Mouse (Mus musculus): ENCODE results near the gene Gm10128.
"Not testable (repeated sequence)": the region's sequence is repeated elsewhere in the genome, so short reads cannot be mapped to it uniquely, and the experiment has no call there.

GRCm38 (mm10) chr14:7681170-7681569 is 37.4 kb upstream of the Gm10128 start:
- not testable (repeated sequence) for TF ChIP-seq POLR2A (IDR thresholded peaks at IDR 0.05; ENCODE audit: low read depth, low read length); CTCF (IDR thresholded peaks at IDR 0.05; ENCODE audit: borderline replicate concordance, insufficient read depth, low read length)
